Mouse (Mus musculus) liver, embryonic 14.5 days (tissue): ENCODE results near the gene Nav2. TPM values are rescaled to one million over a fixed set of nuclear protein-coding genes. Genes with fewer than 3 reads are reported as not detected.

Experiments used
- ATAC-seq: fragments of 200-750 bp; cut with Nextera tagmentation; 2 replicates; pipeline ENCODE4 v1.8.0; 2017; ENCODE audit warnings: moderate number of reproducible peaks, mild to moderate bottlenecking, moderate library complexity; ENCODE audit not compliant: insufficient read depth
- DNase-seq, 3 experiments: peaks; one replicate each; pipeline ENCODE4 v3.0.0-alpha.2; 2012 to 2013; ENCODE audit warnings: low read depth in 3 of 3, low spot score in 3 of 3
- H3K27ac ChIP-seq: fragments of 300-500 bp; sonication (generic); 2 replicates; pipeline ENCODE4 v1.5.1; 2014; ENCODE audit warnings: moderate library complexity, mild to moderate bottlenecking, control low read depth, inconsistent platforms
- H3K27me3 ChIP-seq: fragments of 300-500 bp; sonication (generic); 2 replicates; pipeline ENCODE4 v1.6.1; 2014; ENCODE audit warnings: mild to moderate bottlenecking, low read length, moderate library complexity; ENCODE audit not compliant: control insufficient read depth, insufficient read depth
- H3K36me3 ChIP-seq: fragments of 300-500 bp; sonication (generic); replicated peaks from 2 replicates; pipeline ENCODE4 v1.6.1; 2014; ENCODE audit warnings: low read depth; ENCODE audit not compliant: control insufficient read depth, insufficient read depth
- H3K4me1 ChIP-seq, 2 experiments: fragments of 200-500 bp in 1 of 2; fragments of 300-500 bp in 1 of 2; sonication (generic) in 1 of 2; replicated peaks; 2 replicates each; pipeline ENCODE4 v1.6.1; 2012 to 2014; ENCODE audit warnings: antibody characterized with exemption in 1 of 2, inconsistent platforms in 1 of 2, low read length in 1 of 2; ENCODE audit not compliant: control insufficient read depth in 2 of 2, insufficient read depth in 2 of 2
- H3K4me2 ChIP-seq: fragments of 300-500 bp; sonication (generic); 2 replicates; pipeline ENCODE4 v1.6.1; 2014; ENCODE audit warnings: low read depth, mild to moderate bottlenecking, control low read depth, moderate library complexity
- H3K4me3 ChIP-seq, 2 experiments: fragments of 200-500 bp in 1 of 2; fragments of 300-500 bp in 1 of 2; sonication (generic) in 1 of 2; 2 replicates each; pipeline ENCODE4 v1.5.1; 2012 to 2014; ENCODE audit warnings: low read depth in 2 of 2, low read length in 2 of 2, mild to moderate bottlenecking in 2 of 2, control low read depth in 1 of 2, inconsistent platforms in 1 of 2, moderate library complexity in 1 of 2; ENCODE audit not compliant: insufficient read depth in 1 of 2
- H3K9ac ChIP-seq: fragments of 300-500 bp; sonication (generic); replicated peaks from 2 replicates; pipeline ENCODE4 v1.6.1; 2014; ENCODE audit warnings: mild to moderate bottlenecking, control low read depth, moderate library complexity
- H3K9me3 ChIP-seq: fragments of 300-500 bp; sonication (generic); 2 replicates; pipeline ENCODE4 v1.6.1; 2016; ENCODE audit warnings: low read length, mixed read lengths; ENCODE audit not compliant: control insufficient read depth
- CTCF ChIP-seq: IDR thresholded peaks from 2 replicates; pipeline ENCODE4 v1.5.1; 2016; ENCODE audit warnings: antibody characterized with exemption, low read depth, control low read depth
- EP300 ChIP-seq: IDR thresholded peaks from 2 replicates; pipeline ENCODE4 v1.6.1; 2016; ENCODE audit warnings: antibody characterized with exemption, low read depth
- WGBS: fragments of 180-500 bp; shearing (Covaris S2); extraction: QIAGEN DNeasy Blood & Tissue Kit; methylation state at CpG from one replicate; pipeline ENCODE4 v1.1.7; 2014; ENCODE audit not compliant: insufficient replicate concordance; 5-methylcytosine and 5-hydroxymethylcytosine counted together
- polyA plus RNA-seq, 2 experiments: library from polyadenylated mRNA; depleted of rRNA in 1 of 2; stranded (reverse) in 1 of 2; unstranded in 1 of 2; fragments of >200 nt; fragmentation: Nextera tagmentation in 1 of 2; extraction: Ambion mirVana in 1 of 2; gene quantifications; 2 replicates each; pipeline versions ENCODE4 v1.2.1 to v1.2.3; 2012 to 2014

Gene Nav2
- polyA plus RNA-seq, 2 experiments, result 1.5 to 1.6 TPM

DNA sequence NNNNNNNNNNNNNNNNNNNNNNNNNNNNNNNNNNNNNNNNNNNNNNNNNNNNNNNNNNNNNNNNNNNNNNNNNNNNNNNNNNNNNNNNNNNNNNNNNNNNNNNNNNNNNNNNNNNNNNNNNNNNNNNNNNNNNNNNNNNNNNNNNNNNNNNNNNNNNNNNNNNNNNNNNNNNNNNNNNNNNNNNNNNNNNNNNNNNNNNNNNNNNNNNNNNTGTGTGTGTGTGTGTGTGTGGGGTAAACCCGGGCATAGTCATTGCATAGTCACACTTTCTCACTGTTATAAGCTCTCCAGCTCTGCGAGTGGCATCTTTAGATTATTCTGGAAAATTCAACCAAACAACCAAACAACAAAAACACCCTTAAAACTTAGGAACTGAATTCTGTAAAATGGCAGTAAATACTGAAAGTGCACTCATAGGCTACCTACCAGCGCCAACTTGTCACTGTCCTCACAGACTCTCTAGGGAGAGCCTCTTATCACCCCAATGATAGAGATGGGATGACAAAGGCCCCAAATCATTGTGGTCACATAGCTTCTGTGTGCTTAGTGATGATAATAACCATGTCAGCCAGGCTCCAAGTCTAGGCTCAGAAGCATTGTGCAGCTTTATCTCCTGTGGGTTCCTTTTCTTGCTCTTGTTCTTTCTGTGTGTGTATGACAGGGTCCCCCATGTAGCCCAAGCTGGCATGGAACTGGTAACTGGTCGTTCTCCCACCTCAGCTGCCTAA lies 40.0 kb downstream of the Nav2 start:
- no peak overlapping the region for H3K4me3 ChIP-seq
- ATAC-seq (peak; percentile 86), DNase-seq (no peak)
- 27% methylated on average over 4 of the region's 4 CpGs for WGBS
- peaks cover 0 to 11% of the 10 kb centered on the region in 2 experiments; a peak in 2 of 4 replicates for H3K4me1 ChIP-seq
- H3K36me3 ChIP-seq, result no peaks in the 10 kb centered on the region
- peak; percentile 41 for TF ChIP-seq EP300
- no peak for TF ChIP-seq CTCF
- H3K27ac ChIP-seq, result no peak overlapping the region
- H3K9me3 ChIP-seq, result no peaks in the 10 kb centered on the region
- H3K4me2 ChIP-seq, result 0 out of 2 replicates have a peak overlapping the region, but pooled peaks have one; percentile 4
- H3K27me3 ChIP-seq, result no peaks in the 10 kb centered on the region
- H3K9ac ChIP-seq, result no peak overlapping the region

DNA sequence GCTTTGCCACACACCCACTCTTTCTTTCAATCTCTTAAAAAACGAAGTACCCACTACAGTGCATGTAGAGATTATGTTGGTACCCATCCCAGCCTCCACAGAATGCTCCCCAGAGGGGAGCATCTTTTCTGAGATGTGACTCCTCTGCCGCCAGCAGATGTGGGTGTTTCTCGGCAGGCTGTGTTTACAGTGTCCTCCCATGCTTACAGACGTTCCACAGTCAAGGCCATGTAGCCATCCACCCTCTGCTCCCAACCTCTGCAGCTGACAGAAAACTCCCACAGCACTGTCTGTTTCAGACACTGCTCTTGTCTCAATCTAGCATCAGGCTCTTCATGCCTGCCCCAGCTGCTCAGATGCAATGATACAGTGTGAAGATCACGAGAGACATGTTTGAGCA lies 46.0 kb downstream of the Nav2 start:
- no peak for ATAC-seq
- no peaks in the 10 kb centered on the region for H3K36me3 ChIP-seq
- H3K4me3 ChIP-seq, result no peak overlapping the region
- H3K27me3 ChIP-seq, result peaks cover 21% of the 10 kb centered on the region
- no peaks in the 10 kb centered on the region for H3K9me3 ChIP-seq
- H3K4me2 ChIP-seq, result no peak overlapping the region
- H3K4me1 ChIP-seq, result no peaks in the 10 kb centered on the region
- 51% methylated on average over 5 of the region's 5 CpGs for WGBS
- H3K27ac ChIP-seq, result no peak overlapping the region
- TF ChIP-seq EP300, result no peak
- no peak for TF ChIP-seq CTCF
- no peak overlapping the region for H3K9ac ChIP-seq
- no peak for DNase-seq

DNA sequence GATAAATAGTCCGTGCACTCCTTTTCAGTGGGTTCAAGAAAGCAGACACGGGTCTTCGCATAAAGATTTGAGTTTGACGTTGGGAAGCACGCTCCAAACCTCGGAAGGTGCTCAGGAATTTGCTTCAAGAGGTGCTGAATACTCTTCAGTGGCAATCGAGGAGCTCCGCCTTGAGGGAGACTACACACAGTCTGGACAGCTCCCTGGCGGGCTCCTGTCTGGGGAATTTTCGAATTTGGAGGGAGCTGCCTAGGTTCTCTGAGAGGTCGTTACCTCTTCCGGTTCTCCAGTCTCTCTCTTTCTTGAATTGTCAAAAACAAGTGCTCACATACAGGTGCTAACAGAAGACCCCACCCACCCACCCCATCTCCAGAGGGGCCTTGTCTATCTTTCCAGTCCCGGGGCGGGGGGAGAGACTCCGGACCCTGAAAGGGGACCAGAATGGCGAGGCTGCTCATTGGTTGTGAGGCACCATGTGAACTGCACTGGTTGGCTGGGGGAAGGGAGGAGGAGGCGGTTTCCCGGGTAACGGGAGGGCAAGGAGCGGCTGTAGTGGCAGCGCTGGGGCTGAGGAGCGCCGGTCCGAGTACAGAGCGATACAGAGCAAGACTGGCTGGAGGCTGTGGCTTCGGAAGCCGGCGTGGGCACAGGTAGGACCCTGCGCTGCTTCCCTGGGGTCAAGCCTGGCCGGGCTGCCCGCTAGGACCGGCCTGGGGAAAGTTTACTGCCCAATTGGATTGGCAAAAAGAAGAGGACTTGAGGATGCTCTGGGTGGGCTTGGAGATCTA lies 50.2 kb downstream of the Nav2 start:
- no peaks in the 10 kb centered on the region for H3K36me3 ChIP-seq
- no peak for TF ChIP-seq EP300
- no peak for TF ChIP-seq CTCF
- no peak overlapping the region for H3K27ac ChIP-seq
- H3K4me2 ChIP-seq, result no peak overlapping the region
- DNase-seq, result no peak
- H3K9ac ChIP-seq, result no peak overlapping the region
- WGBS, result 5% methylated on average over 32 of the region's 32 CpGs
- H3K27me3 ChIP-seq, result peaks cover 50% of the 10 kb centered on the region
- no peak overlapping the region for H3K4me3 ChIP-seq
- H3K9me3 ChIP-seq, result no peaks in the 10 kb centered on the region
- ATAC-seq, result no peak
- H3K4me1 ChIP-seq, result no peaks in the 10 kb centered on the region

DNA sequence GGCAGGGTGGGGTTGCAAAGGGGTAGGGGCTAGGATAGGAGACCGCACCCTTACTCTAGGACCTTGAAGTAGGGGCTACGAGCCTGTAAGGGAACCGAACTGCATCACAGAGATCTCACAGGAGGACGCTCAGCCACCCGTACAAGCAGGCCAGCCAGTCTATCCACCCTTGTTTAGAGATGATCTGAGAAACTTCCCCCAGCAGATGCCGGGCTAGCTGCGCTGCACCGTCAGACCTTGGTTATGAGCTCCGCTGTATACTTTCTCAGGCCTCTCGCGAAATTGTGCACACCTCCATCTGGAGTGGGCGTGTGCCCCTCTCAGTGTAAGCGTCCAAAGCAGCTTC lies 50.8 kb downstream of the Nav2 start:
- Histone ChIP-seq H3K27me3 (peaks cover 50% of the 10 kb centered on the region), H3K27ac (no peak overlapping the region), H3K4me1 (no peaks in the 10 kb centered on the region), H3K9me3 (no peaks in the 10 kb centered on the region), H3K4me3 (no peak overlapping the region), H3K36me3 (no peaks in the 10 kb centered on the region), H3K4me2 (no peak overlapping the region), H3K9ac (no peak overlapping the region)
- ATAC-seq, result no peak
- TF ChIP-seq CTCF (no peak), EP300 (no peak)
- DNase-seq, result no peak
- 23% methylated on average over 13 of the region's 13 CpGs for WGBS

DNA sequence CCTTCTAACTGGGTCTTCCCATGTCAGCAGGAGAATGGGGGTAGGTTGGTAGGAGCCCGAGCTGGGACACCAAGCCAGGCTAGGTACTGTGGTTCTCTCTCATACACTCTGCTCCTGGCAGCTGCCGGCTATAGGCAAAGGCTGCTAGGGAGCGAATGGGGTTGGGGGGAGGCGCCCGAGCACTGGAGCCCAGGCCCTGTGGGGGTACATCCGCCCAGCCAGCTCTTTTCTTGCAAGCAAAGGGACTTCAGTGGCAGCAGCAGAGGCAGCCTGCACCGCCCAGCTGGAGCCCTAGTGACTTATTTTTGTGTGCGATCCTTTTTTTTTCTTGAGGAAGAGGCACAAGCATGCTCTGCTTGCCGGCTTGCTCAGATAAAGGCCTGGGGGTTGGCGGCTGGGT lies 51.6 kb downstream of the Nav2 start:
- Histone ChIP-seq H3K4me1 (no peaks in the 10 kb centered on the region), H3K27me3 (peaks cover 50% of the 10 kb centered on the region), H3K4me2 (no peak overlapping the region), H3K4me3 (no peak overlapping the region), H3K27ac (no peak overlapping the region), H3K36me3 (no peaks in the 10 kb centered on the region), H3K9ac (no peak overlapping the region), H3K9me3 (no peaks in the 10 kb centered on the region)
- ATAC-seq, result no peak
- no peak for DNase-seq
- WGBS, result 17% methylated on average over 10 of the region's 10 CpGs
- TF ChIP-seq EP300, result no peak
- TF ChIP-seq CTCF, result no peak
